Mouse (Mus musculus) mature B cell (primary cell): Measurements from ENCODE around the gene Fbxw7.

Experiments
- in situ Hi-C: fragments of 300-500 bp; cut with MboI; formaldehyde crosslinking; loops from 2 replicates; pipeline ENCODE4 v1.14.3; 2019

Gene Fbxw7

GRCm38 (mm10) chr3:85024817-85025705 lies 210.0 kb downstream of the Fbxw7 start:
- in situ Hi-C loops, result no loop called here
